Mouse (Mus musculus): ENCODE data around the gene Zfpm1. TPM values are rescaled to one million over a fixed set of nuclear protein-coding genes. Genes with fewer than 3 reads are reported as not detected.
A peak's percentile ranks its signal among the peaks of the same experiment; 100 is the strongest.

Zfpm1 gene
- polyA plus RNA-seq, 2 experiments = 2.1 to 10.4 TPM

DNA sequence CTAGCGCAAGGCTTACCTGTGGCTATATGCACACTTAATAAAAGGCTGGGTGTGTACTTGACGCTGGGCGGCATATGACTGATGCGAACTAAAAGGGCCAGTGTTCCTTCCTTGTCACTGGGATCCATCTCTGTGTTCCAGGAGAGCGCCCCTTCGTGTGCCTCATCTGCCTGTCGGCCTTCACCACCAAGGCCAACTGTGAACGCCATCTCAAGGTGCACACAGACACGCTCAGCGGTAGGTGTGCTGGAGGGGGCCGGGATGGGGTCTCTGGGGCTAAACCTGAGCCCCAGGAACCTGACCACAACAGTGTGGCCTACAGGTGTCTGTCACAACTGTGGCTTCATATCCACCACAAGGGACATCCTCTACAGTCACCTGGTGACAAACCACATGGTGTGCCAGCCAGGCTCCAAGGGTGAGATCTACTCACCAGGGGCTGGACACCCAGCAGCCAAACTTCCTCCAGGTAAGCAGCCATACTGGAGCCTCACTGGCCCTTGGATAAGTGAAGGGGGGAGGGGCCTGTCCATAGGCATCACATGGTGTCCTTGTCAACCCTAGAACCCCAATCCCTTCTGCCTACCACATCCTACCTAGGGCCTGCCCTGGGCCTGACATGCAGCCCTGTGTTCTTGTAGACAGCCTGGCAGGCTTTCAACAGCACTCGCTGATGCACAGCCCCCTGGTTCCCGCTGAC is 53.0 kb downstream of the Zfpm1 start:
- Histone ChIP-seq H3K9me3 (ENCODE audit: control insufficient read depth, low read length) (no peaks in the 10 kb centered on the region), H3K4me1 (ENCODE audit: control insufficient read depth, insufficient read depth, low read length) (peaks cover 10% of the 10 kb centered on the region; the same call in 1 of the 2 replicates), H3K27me3 (ENCODE audit: control insufficient read depth, insufficient read depth, low read length) (peaks cover 43% of the 10 kb centered on the region), H3K4me2 (replicated peaks; ENCODE audit: low read depth, low read length, severe bottlenecking) (no peak overlapping the region), H3K36me3 (ENCODE audit: control insufficient read depth, insufficient read depth, low read length) (0 out of 2 replicates have a peak, but pooled peaks cover 3% of the 10 kb centered on the region), H3K27ac (replicated peaks; ENCODE audit: low read depth, low read length) (no peak overlapping the region), H3K4me3 (replicated peaks; ENCODE audit: low read length) (no peak overlapping the region), H3K9ac (ENCODE audit: low read depth, low read length, severe bottlenecking) (no peak overlapping the region)
- no peak for ATAC-seq (ENCODE audit: low FRiP score, low read depth)
- no peak for TF ChIP-seq POLR2A (IDR thresholded peaks at IDR 0.05; ENCODE audit: borderline replicate concordance, extremely low read depth, insufficient read depth, insufficient read length)
- WGBS = 88% methylated on average over 13 of the region's 13 CpGs
- no peak for DNase-seq (ENCODE audit: low spot score)

DNA sequence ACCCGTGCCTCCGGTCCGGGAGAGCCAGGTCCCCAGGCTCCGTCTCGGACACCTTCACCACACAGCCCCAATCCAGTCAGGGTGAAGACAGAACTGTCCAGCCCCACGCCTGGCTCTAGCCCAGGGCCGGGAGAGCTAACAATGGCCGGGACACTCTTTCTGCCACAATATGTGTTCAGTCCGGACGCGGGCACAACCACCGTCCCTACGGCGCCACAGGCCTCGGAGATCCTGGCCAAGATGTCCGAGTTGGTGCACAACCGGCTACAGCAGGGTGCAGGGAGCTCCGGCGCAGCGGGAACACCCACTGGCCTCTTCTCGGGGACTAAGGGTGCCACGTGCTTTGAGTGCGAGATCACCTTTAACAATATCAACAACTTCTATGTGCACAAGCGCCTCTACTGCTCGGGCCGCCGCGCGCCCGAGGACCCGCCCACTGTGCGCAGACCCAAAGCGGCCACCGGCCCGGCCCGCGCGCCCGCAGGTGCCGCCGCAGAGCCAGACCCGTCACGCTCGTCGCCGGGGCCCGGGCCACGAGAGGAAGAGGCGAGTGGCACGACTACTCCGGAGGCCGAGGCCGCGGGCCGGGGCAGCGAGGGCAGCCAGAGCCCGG is 53.8 kb downstream of the Zfpm1 start:
- Histone ChIP-seq H3K36me3 (ENCODE audit: control insufficient read depth, insufficient read depth, low read length) (0 out of 2 replicates have a peak, but pooled peaks cover 3% of the 10 kb centered on the region), H3K27ac (replicated peaks; ENCODE audit: low read depth, low read length) (no peak overlapping the region), H3K9me3 (ENCODE audit: control insufficient read depth, low read length) (no peaks in the 10 kb centered on the region), H3K27me3 (ENCODE audit: control insufficient read depth, insufficient read depth, low read length) (peaks cover 43% of the 10 kb centered on the region), H3K4me3 (replicated peaks; ENCODE audit: low read length) (peak overlapping the region; percentile 60), H3K9ac (ENCODE audit: low read depth, low read length, severe bottlenecking) (peak overlapping the region; percentile 58), H3K4me2 (replicated peaks; ENCODE audit: low read depth, low read length, severe bottlenecking) (peak overlapping the region; percentile 98), H3K4me1 (ENCODE audit: control insufficient read depth, insufficient read depth, low read length) (peaks cover 10% of the 10 kb centered on the region; the same call in 1 of the 2 replicates)
- DNase-seq (ENCODE audit: low spot score) (no peak), ATAC-seq (ENCODE audit: low FRiP score, low read depth) (no peak; the same call in 1 of the 2 replicates)
- 13% methylated on average over 49 of the region's 57 CpGs for WGBS
- no peak for TF ChIP-seq POLR2A (IDR thresholded peaks at IDR 0.05; ENCODE audit: borderline replicate concordance, extremely low read depth, insufficient read depth, insufficient read length)

DNA sequence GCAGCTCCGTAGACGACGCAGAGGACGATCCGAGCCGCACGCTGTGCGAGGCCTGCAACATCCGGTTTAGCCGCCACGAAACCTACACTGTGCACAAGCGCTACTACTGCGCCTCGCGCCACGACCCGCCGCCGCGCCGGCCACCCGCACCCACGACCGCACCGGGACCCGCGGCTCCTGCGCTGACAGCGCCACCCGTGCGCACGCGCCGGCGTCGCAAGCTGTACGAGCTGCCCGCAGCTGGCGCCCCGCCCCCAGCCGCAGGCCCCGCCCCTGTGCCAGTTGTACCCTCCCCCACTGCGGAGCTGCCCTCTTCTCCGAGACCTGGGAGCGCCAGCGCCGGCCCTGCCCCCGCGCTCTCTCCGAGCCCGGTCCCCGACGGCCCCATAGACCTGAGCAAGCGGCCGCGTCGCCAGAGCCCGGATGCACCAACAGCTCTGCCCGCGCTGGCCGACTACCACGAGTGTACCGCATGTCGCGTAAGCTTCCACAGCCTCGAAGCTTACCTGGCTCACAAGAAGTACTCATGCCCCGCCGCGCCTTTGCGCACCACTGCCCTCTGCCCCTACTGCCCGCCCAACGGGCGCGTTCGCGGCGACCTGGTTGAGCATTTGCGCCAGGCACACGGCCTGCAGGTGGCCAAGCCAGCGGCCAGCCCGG is 54.4 kb downstream of the Zfpm1 start:
- DNase-seq (ENCODE audit: low spot score) = peak; percentile 46
- 4% methylated on average over 81 of the region's 81 CpGs for WGBS

DNA sequence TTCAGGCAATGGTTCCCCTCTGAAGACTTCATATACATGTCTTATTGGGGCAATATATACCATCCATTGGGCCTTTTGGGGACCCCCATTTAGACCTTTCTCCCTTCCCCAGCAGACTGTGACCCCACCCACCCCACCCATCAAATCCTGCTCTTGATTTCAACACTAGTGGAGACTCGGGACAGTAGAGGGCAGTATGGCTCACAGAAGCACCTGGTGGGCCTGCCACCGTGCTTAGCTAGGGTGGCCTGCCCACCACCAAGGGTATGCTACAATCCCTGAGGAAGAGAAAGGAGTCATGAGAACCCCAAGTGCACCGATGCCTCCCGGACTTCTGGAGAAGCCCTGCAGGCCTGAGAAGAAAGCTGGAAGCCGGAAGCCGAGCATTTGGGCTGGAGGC is 56.9 kb downstream of the Zfpm1 start:
- H3K27ac ChIP-seq (replicated peaks; ENCODE audit: low read depth, low read length) = no peak overlapping the region
- DNase-seq (ENCODE audit: low spot score) (no peak), ATAC-seq (ENCODE audit: low FRiP score, low read depth) (no peak)
- TF ChIP-seq POLR2A (IDR thresholded peaks at IDR 0.05; ENCODE audit: borderline replicate concordance, extremely low read depth, insufficient read depth, insufficient read length) = no peak
- 53% methylated on average over 6 of the region's 6 CpGs for WGBS
- no peak overlapping the region for H3K9ac ChIP-seq (ENCODE audit: low read depth, low read length, severe bottlenecking)
- H3K4me3 ChIP-seq (replicated peaks; ENCODE audit: low read length) = no peak overlapping the region
- 0 out of 2 replicates have a peak, but pooled peaks cover 3% of the 10 kb centered on the region for H3K36me3 ChIP-seq (ENCODE audit: control insufficient read depth, insufficient read depth, low read length)
- no peaks in the 10 kb centered on the region for H3K9me3 ChIP-seq (ENCODE audit: control insufficient read depth, low read length)
- peaks cover 27% of the 10 kb centered on the region for H3K4me1 ChIP-seq (ENCODE audit: control insufficient read depth, insufficient read depth, low read length)
- H3K27me3 ChIP-seq (ENCODE audit: control insufficient read depth, insufficient read depth, low read length) = peaks cover 43% of the 10 kb centered on the region
- no peak overlapping the region for H3K4me2 ChIP-seq (replicated peaks; ENCODE audit: low read depth, low read length, severe bottlenecking)

More for the DNA sequence above, 54.4 kb downstream of the Zfpm1 start:
- Histone ChIP-seq H3K9ac (ENCODE audit: low read depth, low read length, severe bottlenecking) (peak overlapping the region; percentile 58), H3K27me3 (ENCODE audit: control insufficient read depth, insufficient read depth, low read length) (peaks cover 43% of the 10 kb centered on the region), H3K4me3 (replicated peaks; ENCODE audit: low read length) (peak overlapping the region; percentile 60), H3K4me2 (replicated peaks; ENCODE audit: low read depth, low read length, severe bottlenecking) (peak overlapping the region; percentile 98), H3K27ac (replicated peaks; ENCODE audit: low read depth, low read length) (no peak overlapping the region), H3K36me3 (ENCODE audit: control insufficient read depth, insufficient read depth, low read length) (0 out of 2 replicates have a peak, but pooled peaks cover 3% of the 10 kb centered on the region), H3K9me3 (ENCODE audit: control insufficient read depth, low read length) (no peaks in the 10 kb centered on the region), H3K4me1 (ENCODE audit: control insufficient read depth, insufficient read depth, low read length) (peaks cover 10% of the 10 kb centered on the region; the same call in 1 of the 2 replicates)
- TF ChIP-seq POLR2A (IDR thresholded peaks at IDR 0.05; ENCODE audit: borderline replicate concordance, extremely low read depth, insufficient read depth, insufficient read length) = no peak
- peak; percentile 67; the same call in 1 of the 2 replicates for ATAC-seq (ENCODE audit: low FRiP score, low read depth)

DNA sequence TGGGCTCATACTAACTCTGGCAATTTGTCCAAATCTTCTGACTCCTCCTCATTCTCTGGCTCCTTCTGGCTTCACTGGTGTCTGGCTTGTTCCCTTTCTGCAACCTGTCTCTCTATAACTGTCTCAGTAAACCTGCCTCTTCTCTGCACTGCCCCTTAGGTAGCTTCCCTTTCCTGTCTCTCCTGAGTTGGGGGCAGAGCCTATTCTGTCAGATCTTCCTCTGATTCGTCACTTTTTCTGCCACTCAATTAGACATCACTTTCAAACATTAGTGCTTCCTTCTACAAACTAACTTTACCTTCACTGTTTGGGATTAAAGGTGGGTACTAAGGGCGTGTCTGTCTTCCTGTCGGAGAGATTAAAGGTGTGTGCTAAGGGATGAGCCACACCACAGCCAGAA is 58.8 kb downstream of the Zfpm1 start:
- Histone ChIP-seq H3K36me3 (ENCODE audit: control insufficient read depth, insufficient read depth, low read length) (no peaks in the 10 kb centered on the region), H3K4me3 (replicated peaks; ENCODE audit: low read length) (no peak overlapping the region), H3K27me3 (ENCODE audit: control insufficient read depth, insufficient read depth, low read length) (peaks cover 31% of the 10 kb centered on the region), H3K4me2 (replicated peaks; ENCODE audit: low read depth, low read length, severe bottlenecking) (no peak overlapping the region), H3K9ac (ENCODE audit: low read depth, low read length, severe bottlenecking) (no peak overlapping the region), H3K4me1 (ENCODE audit: control insufficient read depth, insufficient read depth, low read length) (peaks cover 30% of the 10 kb centered on the region), H3K9me3 (ENCODE audit: control insufficient read depth, low read length) (no peaks in the 10 kb centered on the region), H3K27ac (replicated peaks; ENCODE audit: low read depth, low read length) (no peak overlapping the region)
- TF ChIP-seq POLR2A (IDR thresholded peaks at IDR 0.05; ENCODE audit: borderline replicate concordance, extremely low read depth, insufficient read depth, insufficient read length) = no peak
- ATAC-seq (ENCODE audit: low FRiP score, low read depth) (no peak), DNase-seq (ENCODE audit: low spot score) (no peak)
- WGBS = 78% methylated on average over 3 of the region's 3 CpGs

Measured in limb, embryonic 14.5 days (tissue).